In genomic region chr9:77781453-77782163, GRCm38 (mm10) we compare ENCODE assay signal across 9 mouse cellular contexts. TPM values are rescaled to one million over a fixed set of nuclear protein-coding genes. Genes with fewer than 3 reads are reported as not detected.
DNase-seq lines count a peak whose midpoint lies in the region; ATAC-seq lines count a peak whose summit lies in the region.
"Had no signal": no experiment of that assay in that cellular context is flagged by ENCODE, and none has a peak within 500 bp of the region (broad histone marks: within the 10 kb centered on the region; RNA-seq: fewer than 3 reads in every experiment).

No protein-coding gene starts in this region.

- no peak overlapping the region for H3K9ac ChIP-seq in hindbrain, embryonic 11.5 days (ENCODE audit: low read depth, low read length)
- H3K9ac ChIP-seq in hindbrain, embryonic 16.5 days (ENCODE audit: low read depth, low read length) = no peak overlapping the region
- H3K9ac ChIP-seq: neural tube, embryonic 12.5 days had no signal

- no peaks in the 10 kb centered on the region for H3K27me3 ChIP-seq in hindbrain, embryonic 11.5 days (ENCODE audit: control insufficient read depth, insufficient read depth, low read length)
- no peaks in the 10 kb centered on the region for H3K27me3 ChIP-seq in hindbrain, embryonic 10.5 days (ENCODE audit: insufficient read depth, poor library complexity, severe bottlenecking)
- no peaks in the 10 kb centered on the region for H3K27me3 ChIP-seq in hindbrain, embryonic 16.5 days (replicated peaks; ENCODE audit: control insufficient read depth, insufficient read depth, low read length)
- H3K27me3 ChIP-seq: neural tube, embryonic 12.5 days had no signal

- no peaks in the 10 kb centered on the region for H3K9me3 ChIP-seq in hindbrain, embryonic 11.5 days (ENCODE audit: control insufficient read depth, low read length)
- no peaks in the 10 kb centered on the region for H3K9me3 ChIP-seq in hindbrain, embryonic 10.5 days
- H3K9me3 ChIP-seq in hindbrain, embryonic 16.5 days (ENCODE audit: control insufficient read depth, low read length) = no peaks in the 10 kb centered on the region
- H3K9me3 ChIP-seq: neural tube, embryonic 12.5 days had no signal

- H3K4me3 ChIP-seq in hindbrain, embryonic 11.5 days (ENCODE audit: low read depth, low read length) = no peak overlapping the region
- H3K4me3 ChIP-seq in hindbrain, embryonic 10.5 days = no peak overlapping the region
- no peak overlapping the region for H3K4me3 ChIP-seq in hindbrain, embryonic 16.5 days (ENCODE audit: low read length)
- H3K4me3 ChIP-seq: neural tube, embryonic 12.5 days had no signal

- peak; percentile 43 for DNase-seq in hindbrain, embryonic 11.5 days (ENCODE audit: low spot score)
- DNase-seq in hindbrain, embryonic 10.5 days (ENCODE audit: low spot score) = no peak
- peak; percentile 57 for DNase-seq in NIH3T3 (ENCODE audit: low read depth)
- DNase-seq in lung, postnatal 36 days = peak; percentile 60
- DNase-seq in left cerebral cortex, postnatal 4 days = no peak
- DNase-seq in right cerebral cortex, adult 18-20 months = no peak
- no peak for DNase-seq in ovary, postnatal 36 days (ENCODE audit: low spot score)

- H3K27ac ChIP-seq in hindbrain, embryonic 11.5 days (ENCODE audit: low read depth, low read length) = no peak overlapping the region
- H3K27ac ChIP-seq in hindbrain, embryonic 10.5 days = no peak overlapping the region
- H3K27ac ChIP-seq in hindbrain, embryonic 16.5 days (ENCODE audit: low read depth, low read length) = no peak overlapping the region
- H3K27ac ChIP-seq: neural tube, embryonic 12.5 days had no signal

- no peak overlapping the region for H3K4me2 ChIP-seq in hindbrain, embryonic 11.5 days (replicated peaks; ENCODE audit: low read depth, low read length)
- no peak overlapping the region for H3K4me2 ChIP-seq in hindbrain, embryonic 16.5 days (ENCODE audit: low read length)
- H3K4me2 ChIP-seq: neural tube, embryonic 12.5 days had no signal

- H3K4me1 ChIP-seq in hindbrain, embryonic 11.5 days (replicated peaks; ENCODE audit: control insufficient read depth, insufficient read depth, low read length) = no peaks in the 10 kb centered on the region
- no peaks in the 10 kb centered on the region for H3K4me1 ChIP-seq in hindbrain, embryonic 10.5 days (replicated peaks)
- H3K4me1 ChIP-seq in hindbrain, embryonic 16.5 days (ENCODE audit: control insufficient read depth, insufficient read depth, low read depth, low read length) = no peaks in the 10 kb centered on the region
- H3K4me1 ChIP-seq: neural tube, embryonic 12.5 days had no signal

- no peaks in the 10 kb centered on the region for H3K36me3 ChIP-seq in hindbrain, embryonic 11.5 days (ENCODE audit: control insufficient read depth, insufficient read depth, low read length)
- H3K36me3 ChIP-seq in hindbrain, embryonic 10.5 days = peaks cover 83% of the 10 kb centered on the region
- peaks cover 5% of the 10 kb centered on the region for H3K36me3 ChIP-seq in hindbrain, embryonic 16.5 days (ENCODE audit: control insufficient read depth, insufficient read depth, low read length)

- ATAC-seq in hindbrain, embryonic 11.5 days (ENCODE audit: low FRiP score) = no peak
- ATAC-seq in hindbrain, embryonic 16.5 days = peak; percentile 69; the same call in 1 of the 2 replicates

- intact Hi-C loops in left cerebral cortex, postnatal 4 days (cut with DNase I) = no loop called here

- 48% methylated on average over 5 of the region's 5 CpGs for WGBS in hindbrain, embryonic 11.5 days
- WGBS in hindbrain, embryonic 10.5 days = 61% methylated on average over 5 of the region's 5 CpGs
- 40% methylated on average over 5 of the region's 5 CpGs for WGBS in hindbrain, embryonic 16.5 days

RNA-seq across cellular contexts. Expression of gene Gclc, which starts 27.3 kb away (rescaled TPM):
- polyA plus RNA-seq in hindbrain, embryonic 11.5 days (2014; fragmentation: Nextera tagmentation; extraction: Ambion mirVana) = 19.5 and 22.6 TPM in 2 replicates
- polyA plus RNA-seq in hindbrain, embryonic 10.5 days (2016; fragmentation: Nextera tagmentation; extraction: Ambion mirVana) = 13.9 and 17.4 TPM in 2 replicates
- 14.1 and 15.4 TPM in 2 replicates for polyA plus RNA-seq in hindbrain, embryonic 16.5 days (2015; fragmentation: Nextera tagmentation; extraction: Ambion mirVana)
- total RNA-seq in left cerebral cortex, postnatal 4 days (2021) = 10 to 100 TPM; 23.4 to 26.0 TPM

Comparison
In these comparisons a context has a peak if more than half of its experiments do, and no peak if none do; other contexts are left out.
1. DNase-seq: peak in hindbrain, embryonic 11.5 days (single experiment), NIH3T3 (single experiment) and lung, postnatal 36 days (single experiment); none in hindbrain, embryonic 10.5 days (single experiment), left cerebral cortex, postnatal 4 days (single experiment), right cerebral cortex, adult 18-20 months (single experiment) and ovary, postnatal 36 days (single experiment).